Mouse (Mus musculus): Measurements from ENCODE around the gene Pld2.

GRCm38 (mm10) chr11:70571641-70572040 lies 31.8 kb downstream of the Pld2 start:
- TF ChIP-seq GATA1 (IDR thresholded peaks at IDR 0.05; ENCODE audit: borderline replicate concordance, low read length) (no peak), FLI1 (IDR thresholded peaks at IDR 0.05; ENCODE audit: low read length) (no peak)
